Mouse (Mus musculus): ENCODE data around the gene Gpr33.

The Gpr33 gene

DNA sequence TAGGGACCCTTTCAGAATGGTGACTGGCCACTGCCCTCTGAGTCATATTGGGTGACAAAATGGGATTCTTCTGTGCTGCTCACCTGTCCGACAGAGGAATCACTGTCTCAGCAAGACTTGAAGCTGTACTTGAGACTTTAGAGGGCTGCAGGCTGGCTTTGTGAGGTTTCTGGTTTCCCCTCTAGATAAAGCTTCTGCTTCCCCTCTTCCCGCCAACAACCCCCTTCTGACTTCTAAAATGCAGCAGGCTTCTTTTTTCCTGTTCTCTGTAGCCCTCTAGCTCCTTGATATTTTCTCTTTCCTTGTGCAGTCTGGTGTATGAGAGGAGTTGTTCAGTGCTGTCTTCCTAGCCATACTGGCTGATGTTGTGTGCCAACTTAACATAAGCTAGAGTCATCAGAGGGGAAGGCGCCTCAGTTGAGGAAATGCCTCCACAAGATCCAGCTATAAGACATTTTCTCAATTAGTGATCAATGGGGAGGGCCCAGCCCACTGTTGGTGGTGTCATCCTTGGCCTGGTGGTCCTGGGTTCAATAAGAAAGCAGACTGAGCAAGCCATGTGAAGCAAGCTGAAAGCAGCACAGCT, 42.6 kb downstream of the Gpr33 start:
- DNase-seq: no peak

DNA sequence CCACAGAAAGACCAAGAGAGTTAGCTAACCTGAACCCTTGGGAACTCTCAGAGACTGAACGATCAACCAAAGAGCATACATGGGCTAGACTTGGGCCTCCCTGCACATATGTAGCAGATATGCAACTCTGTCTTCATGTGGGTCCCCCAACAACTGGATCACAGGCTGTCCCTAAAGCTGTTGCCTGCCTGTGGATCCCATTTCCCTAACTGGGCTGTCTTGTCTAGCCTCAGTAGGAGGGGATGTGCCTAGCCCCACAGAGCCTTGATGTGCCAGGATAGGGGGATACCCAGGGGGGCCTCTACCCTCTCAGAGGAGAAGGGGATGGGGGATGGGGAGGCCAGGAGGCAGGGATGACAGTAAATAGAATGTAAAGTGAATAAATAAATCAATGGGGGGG, 44.2 kb downstream of the Gpr33 start:
- DNase-seq: no peak

DNA sequence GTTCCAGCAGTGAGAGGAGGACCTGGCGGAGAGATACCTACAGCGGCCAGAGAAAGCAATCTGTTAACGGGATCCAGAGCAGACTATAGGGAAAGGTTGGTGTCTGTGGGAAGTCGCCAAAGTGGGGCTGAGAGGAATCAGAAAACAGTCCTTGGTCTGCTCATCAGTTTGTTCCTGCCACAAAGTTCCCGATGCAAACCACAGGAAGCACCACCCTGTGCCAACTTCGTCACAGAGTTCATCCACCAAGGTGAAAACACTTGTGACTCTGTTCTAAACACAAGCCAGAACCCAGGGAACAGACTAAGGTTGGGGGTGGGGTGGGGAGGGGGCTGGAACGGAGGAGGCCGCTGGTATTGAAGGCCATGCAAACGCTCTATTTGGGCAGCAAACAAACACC, 51.3 kb downstream of the Gpr33 start:
- DNase-seq: no peak

DNA sequence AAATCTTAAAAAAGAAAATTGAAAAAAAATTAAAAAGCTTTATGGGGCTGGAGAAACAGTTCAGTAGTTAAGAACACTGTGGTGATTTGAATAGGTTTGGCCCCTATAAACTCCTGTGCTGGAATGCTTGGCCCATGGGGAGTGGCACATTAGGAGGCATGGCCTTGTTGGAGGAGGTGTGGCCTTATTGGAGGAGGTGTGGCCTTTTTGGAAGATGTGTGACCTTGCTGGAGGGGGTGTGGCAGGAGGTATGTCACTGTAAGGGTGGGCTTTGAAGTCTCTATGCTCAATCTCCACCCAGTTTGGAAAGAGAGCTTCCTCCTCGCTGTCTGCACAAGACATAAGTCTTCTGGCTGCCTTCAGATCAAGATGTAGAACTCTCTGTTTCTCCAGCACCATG, 53.5 kb downstream of the Gpr33 start:
- DNase-seq: no peak
